Mouse (Mus musculus): ENCODE results near the gene Ergic1. TPM values are rescaled to one million over a fixed set of nuclear protein-coding genes. Genes with fewer than 3 reads are reported as not detected.

Ergic1 gene
- total RNA-seq, 2 experiments from 2014 or later: 128 to 155 TPM

DNA sequence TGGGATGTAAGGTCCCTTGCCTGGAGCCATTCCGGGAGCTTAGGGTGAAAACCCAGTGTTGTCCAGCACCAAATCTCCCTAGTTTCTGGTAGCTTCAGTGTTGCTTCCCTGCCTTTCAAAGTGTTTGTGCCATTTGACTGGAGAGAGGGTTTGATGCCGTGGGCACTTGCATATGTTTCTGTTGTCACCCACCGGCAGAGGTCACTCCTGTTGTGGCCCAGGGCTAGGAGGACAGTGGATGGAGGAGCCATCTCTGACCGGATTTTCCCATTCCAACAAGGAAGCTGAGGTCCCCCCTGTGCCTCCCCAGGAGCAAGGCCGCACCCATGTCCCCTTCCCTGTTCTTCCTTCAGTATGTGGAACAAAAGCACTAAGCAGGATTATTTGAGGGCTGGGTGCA lies 128.9 kb downstream of the Ergic1 start:
- DNase-seq (ENCODE audit: low spot score in 2 of 2): no peak

DNA sequence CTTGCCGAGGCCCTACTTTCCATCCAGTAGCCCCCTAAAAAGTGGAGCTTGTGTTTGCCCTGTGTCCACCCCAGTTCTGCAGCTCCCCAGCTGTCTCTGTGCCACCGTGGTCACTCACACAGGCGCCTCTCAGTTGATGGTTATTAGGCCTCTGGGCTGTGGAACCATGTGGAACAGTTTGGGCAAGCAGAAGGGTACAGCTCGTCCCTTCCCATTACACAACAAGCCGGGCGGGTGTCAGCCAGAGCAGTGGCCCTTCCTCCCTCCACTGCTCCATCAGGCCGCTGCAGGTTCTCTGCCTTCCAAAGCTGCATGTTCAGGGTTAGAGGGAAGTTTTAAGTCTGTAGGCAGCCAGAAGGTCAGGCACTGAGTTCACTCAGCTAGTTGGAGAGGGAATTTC lies 129.8 kb downstream of the Ergic1 start:
- DNase-seq (ENCODE audit: low spot score in 2 of 2): peak in 1 of 2 experiments; percentile 27

DNA sequence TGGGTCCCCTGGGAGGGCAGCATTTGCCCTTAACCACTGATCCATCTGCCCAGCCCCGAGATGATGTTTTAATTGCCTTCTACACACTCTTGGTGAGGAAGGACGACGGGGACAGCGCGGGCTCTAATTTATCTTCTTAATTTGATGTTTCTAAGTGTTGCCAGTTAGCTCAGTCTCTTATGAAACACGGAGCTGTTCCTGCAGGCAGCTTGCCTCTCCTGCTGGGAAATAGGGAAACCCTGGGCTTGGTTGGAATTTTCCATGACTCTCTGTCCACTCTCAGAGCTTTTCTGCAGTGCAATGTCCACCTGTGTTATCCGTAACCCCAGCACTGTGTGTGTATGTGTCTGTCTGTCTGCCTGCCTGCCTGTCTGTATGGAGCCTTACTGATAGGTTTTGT lies 132.1 kb downstream of the Ergic1 start:
- no peak for DNase-seq (ENCODE audit: low spot score in 2 of 2)

DNA sequence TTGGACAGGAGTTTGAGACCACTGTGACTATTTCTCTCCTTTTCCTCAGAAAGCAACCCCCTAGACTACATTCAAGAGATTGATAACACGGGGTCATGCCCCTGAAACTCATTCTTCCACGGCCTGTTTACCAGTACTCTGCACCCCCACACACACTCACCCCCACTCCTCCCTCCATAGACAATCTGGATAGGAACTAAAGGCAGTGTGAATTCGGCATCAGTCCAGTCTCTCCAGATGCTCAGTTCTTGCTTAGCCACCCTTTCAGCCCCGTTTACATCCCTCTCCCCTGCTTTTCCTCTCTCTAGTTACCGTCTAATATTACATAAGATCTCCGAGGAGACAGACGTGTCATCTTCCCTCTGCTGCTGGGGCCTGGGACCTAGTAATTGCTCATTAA lies 132.9 kb downstream of the Ergic1 start:
- peak in 1 of 2 experiments; percentile 24 for DNase-seq (ENCODE audit: low spot score in 2 of 2)

DNA sequence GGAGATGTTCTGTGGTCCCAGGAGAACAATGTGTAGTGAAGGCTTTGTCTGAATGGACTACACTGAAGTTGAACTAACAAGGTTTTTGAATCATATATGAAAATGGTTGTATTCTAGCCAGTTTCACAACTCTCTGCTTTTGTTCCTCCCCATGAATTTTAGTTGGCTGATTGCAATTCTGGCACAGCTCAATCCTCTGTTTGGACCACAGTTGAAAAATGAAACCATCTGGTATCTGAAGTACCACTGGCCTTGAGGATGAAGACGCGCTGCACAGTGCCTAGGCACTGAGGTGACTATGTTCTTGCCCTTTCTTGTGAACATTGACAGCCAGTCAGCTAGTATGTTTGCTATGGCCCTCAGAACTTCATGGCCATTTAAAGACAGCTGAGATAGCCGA lies 133.9 kb downstream of the Ergic1 start:
- no peak for DNase-seq (ENCODE audit: low spot score in 2 of 2)

DNA sequence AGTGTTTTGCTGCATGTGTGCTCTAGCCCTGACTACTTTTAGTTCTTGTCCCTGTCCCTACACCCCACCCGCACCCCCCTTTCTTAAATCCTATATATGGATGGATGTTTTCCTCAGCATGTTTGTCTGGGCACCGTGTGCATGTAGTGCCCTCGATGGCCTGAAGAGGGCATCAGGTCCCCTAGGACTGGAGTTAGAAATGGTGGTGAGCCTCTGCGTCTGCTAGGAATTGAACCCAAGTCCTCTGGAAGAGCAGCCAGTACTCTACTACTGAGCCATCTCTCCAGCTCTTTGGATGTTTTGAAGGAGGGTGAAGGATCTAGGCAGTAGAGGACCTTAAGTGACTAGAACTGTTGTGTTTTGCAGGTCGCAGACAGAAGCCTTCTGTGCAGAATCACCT lies 137.6 kb downstream of the Ergic1 start:
- no peak for DNase-seq (ENCODE audit: low spot score in 2 of 2)

DNA sequence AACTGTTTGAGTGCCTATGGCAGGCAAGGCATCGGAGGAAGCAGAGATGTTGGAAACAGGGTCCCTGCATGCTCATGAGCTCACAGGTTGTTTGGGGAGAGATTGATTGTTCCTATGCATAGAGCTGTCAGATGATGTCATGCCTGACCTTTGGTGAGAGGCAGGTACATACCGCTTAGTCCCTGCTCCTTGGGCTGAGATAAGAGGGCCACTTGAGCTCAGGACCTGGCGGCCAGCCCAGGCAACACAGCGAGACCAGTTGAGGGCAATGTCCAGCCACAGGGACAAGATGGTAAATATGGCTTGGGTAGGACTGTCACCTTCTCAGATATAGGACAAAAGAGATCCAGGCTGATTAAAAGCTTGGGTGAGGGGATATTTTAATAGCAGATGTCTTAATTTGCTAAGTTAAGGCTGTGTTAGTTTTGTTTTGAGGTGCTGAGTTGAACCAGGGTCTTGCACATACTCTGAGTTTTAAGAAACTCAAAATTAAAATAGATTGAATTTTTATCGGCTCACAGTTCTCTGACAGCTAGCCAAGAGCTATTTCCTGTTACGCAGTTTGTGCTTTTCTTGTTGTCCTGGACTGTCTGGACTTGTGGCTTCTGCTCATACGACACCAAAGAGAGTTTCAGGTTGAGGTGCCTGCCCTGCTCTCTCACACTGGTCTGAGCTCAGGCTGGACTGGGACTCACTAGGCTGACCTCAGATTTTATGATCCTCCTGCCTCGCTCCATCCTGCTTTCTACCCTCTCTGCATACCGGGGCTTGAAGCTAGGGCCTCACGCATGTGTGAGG lies 138.7 kb downstream of the Ergic1 start:
- DNase-seq (ENCODE audit: low spot score in 2 of 2): no peak

DNA sequence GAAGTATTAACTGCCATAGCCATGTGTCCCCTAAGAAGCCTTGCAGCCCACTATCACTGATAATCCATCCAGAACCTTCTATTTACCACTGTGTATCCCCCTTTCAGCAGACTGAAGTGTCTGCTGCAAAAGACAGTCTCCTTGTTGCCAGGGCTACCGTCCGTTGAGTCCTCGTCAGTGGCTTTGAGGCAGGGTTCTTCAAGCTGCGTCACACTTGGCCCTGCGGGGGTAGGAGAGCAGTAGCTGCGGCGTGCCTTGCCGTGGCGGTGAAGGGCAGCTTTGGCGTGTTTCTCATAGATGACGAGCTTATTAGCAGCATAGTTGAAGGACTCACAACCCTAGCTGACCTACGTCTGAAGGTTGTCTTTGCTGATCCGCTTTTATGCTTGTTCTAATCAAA lies 140.3 kb downstream of the Ergic1 start:
- DNase-seq (ENCODE audit: low spot score in 2 of 2): no peak

DNA sequence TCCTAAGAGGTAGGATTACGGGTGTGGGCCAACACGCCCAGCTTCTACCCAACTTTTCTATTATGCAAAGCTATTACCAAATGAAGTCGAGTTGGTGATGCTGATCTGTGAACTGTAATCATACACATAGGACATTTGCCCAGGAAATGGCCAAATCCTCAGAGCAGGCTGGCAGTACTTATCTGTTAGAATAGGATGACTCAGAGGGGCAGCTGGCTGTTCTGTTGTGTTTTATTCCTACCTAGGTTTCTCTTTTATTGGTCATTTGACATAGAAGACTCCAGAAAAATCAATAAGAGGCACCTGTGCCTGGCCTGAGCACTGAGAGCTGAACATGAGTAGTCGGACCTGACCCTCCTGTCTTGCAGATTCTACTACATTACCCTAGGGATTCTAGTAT lies 141.3 kb downstream of the Ergic1 start:
- no peak for DNase-seq (ENCODE audit: low spot score in 2 of 2)

DNA sequence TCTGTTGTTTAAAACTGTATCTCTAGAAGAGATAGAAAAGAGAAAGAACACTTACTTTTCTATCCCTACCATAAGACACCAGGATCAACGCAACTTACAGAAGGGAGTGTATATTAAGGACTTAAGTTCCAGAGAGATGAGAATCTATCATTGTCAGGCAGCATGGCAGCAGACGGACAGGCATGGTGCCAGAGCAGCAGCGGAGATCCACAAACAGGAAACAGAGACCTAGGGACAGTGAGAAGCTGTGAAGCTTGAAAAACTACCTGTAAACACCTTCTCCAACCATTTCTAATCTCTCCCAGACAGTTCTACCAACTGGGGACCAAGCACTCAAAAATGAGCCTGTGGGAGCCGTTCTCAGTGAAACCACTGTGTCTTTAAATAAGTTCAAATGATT lies 142.4 kb downstream of the Ergic1 start:
- no peak for DNase-seq (ENCODE audit: low spot score in 2 of 2)

DNA sequence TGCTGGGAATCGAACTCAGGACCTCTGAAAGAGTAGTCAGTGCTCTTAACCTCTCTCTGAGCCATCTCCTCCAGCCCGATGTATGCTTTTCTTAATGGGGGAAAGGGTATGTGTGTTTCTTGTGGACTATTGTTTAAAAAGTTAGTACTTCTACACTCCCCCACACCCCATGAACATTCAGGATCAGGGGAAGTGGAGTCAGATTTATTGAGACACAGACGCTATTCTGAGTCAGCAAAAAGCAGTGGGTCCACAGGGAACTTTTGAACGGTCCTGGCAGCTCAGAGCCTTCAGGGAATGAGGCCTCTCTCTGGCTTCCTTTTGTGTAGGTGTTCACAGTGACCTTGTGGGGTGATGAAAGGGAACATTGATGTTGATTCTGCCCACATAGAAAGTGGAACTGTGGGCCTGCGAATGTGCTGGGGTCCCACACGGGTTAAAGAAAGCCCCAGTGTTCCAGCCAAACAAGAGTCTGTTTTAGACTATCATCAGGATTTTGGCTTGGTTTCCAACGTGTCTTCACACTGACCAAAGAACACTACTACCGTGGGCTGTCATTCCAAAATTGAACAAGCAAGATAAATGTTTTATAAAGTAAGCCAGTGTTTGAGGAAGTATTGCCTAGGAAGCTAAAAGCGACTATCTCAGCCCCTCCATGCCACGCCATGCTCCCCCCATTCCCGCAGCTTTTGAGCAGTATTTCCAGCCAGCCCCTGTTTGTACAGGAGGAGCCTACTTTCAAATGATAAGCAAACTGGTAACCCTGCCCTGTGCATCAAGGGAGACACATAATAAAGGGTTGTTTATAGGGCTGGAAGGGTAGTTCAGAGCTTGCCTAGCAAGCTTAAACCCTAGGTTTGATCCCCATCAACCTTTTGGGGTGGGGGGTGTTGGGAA lies 144.4 kb downstream of the Ergic1 start:
- DNase-seq (ENCODE audit: low spot score in 2 of 2): no peak

Small RNA genes lying within 50 kb of the gene (microRNA-seq; reads per million reads assigned to microRNA genes)
- gene Gm22420: 0 reads per million in 2 experiments

Other genes with a start within 250 kb of the Ergic1 start
- 10 to 100 TPM; 87.9 to 88.7 TPM for gene Neurl1b, start 146.7 kb upstream of the Ergic1 start, total RNA-seq (2021)
- 10 to 100 TPM; 15.3 to 16.1 TPM for gene Dusp1, start 639 bp downstream of the Ergic1 start, total RNA-seq (2021)
- 10 to 100 TPM; 35.5 to 38.6 TPM for gene Atp6v0e, start 101.7 kb downstream of the Ergic1 start, total RNA-seq (2021)
- 10 to 100 TPM; 26.4 to 26.7 TPM for gene Crebrf, start 154.2 kb downstream of the Ergic1 start, total RNA-seq (2021)
- 10 to 100 TPM; 33.0 to 34.1 TPM for gene Bnip1, start 219.6 kb downstream of the Ergic1 start, total RNA-seq (2021)

Measured in layer of hippocampus, postnatal 10 days (tissue).